ENCODE assay signal across 9 mouse cellular contexts in the genomic region with DNA sequence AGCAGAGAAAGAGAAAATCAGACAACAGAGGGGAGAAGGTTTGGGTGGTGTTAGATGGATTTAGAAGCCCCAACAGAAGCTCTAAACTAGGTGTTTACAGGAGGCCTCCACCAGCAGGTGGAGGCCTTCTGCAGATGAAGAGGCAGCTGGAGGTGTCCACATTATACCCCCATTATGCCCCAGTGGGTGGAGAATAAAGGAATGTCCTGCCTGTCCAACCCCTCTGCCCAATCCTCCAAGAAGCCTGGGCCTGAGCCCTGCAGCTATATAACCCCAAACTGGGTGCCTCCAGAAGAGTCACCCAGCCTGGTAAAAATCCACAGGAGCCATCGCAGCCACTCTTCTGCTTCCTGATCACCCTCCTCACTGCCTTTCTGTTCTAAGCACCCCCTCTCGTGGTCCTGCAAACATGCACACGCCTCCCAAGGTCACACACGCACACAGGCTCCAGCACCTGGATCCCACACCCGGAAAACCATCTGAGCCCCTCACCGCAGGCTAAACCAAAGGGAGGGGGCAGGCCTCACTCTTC. TPM values are rescaled to one million over a fixed set of nuclear protein-coding genes. Genes with fewer than 3 reads are reported as not detected.
DNase-seq lines count a peak whose midpoint lies in the region; ATAC-seq and TF ChIP-seq lines count a peak whose summit lies in the region.
"Had no signal": no experiment of that assay in that cellular context is flagged by ENCODE, and none has a peak within 500 bp of the region (broad histone marks: within the 10 kb centered on the region; RNA-seq: fewer than 3 reads in every experiment).

No protein-coding gene starts in this region.

- WGBS in embryonic facial prominence, embryonic 12.5 days, result 9% methylated on average over 6 of the region's 6 CpGs
- WGBS in hindbrain, postnatal 0 days, result 9% methylated on average over 6 of the region's 6 CpGs
- WGBS in stomach, embryonic 15.5 days, result 8% methylated on average over 6 of the region's 6 CpGs

- no peak for ATAC-seq in megakaryocyte, adult 5-6 weeks (ENCODE audit: poor library complexity, severe bottlenecking)
- peak; percentile 31; the same call in 1 of the 2 replicates for ATAC-seq in embryonic facial prominence, embryonic 12.5 days (ENCODE audit: insufficient number of reproducible peaks, insufficient read depth, low FRiP score, low TSS enrichment)
- no peak; the same call in 1 of the 2 replicates for ATAC-seq in hindbrain, postnatal 0 days
- ATAC-seq in stomach, embryonic 15.5 days (ENCODE audit: insufficient read depth, low FRiP score, low read depth), result no peak
- ATAC-seq in granulocyte monocyte progenitor cell, adult 5-6 weeks (replicated peaks; ENCODE audit: poor library complexity, severe bottlenecking), result no peak

- H3K9me3 ChIP-seq in megakaryocyte, embryonic 14.5 days, result no peaks in the 10 kb centered on the region
- H3K9me3 ChIP-seq in embryonic facial prominence, embryonic 12.5 days, result no peaks in the 10 kb centered on the region
- H3K9me3 ChIP-seq in hindbrain, postnatal 0 days (ENCODE audit: low read length), result no peaks in the 10 kb centered on the region
- H3K9me3 ChIP-seq in stomach, embryonic 15.5 days, result no peaks in the 10 kb centered on the region

- peaks cover 67% of the 10 kb centered on the region for H3K27me3 ChIP-seq in megakaryocyte, embryonic 14.5 days (replicated peaks)
- H3K27me3 ChIP-seq in embryonic facial prominence, embryonic 12.5 days, result peaks cover 27% of the 10 kb centered on the region
- no peaks in the 10 kb centered on the region for H3K27me3 ChIP-seq in hindbrain, postnatal 0 days (ENCODE audit: insufficient read depth, low read length)
- H3K27me3 ChIP-seq in stomach, embryonic 15.5 days (replicated peaks), result peaks cover 11% of the 10 kb centered on the region; the same call in 1 of the 2 replicates

- peak overlapping the region; percentile 64; the same call in 1 of the 2 replicates for H3K9ac ChIP-seq in embryonic facial prominence, embryonic 12.5 days
- H3K9ac ChIP-seq in hindbrain, postnatal 0 days (replicated peaks; ENCODE audit: low read length), result peak overlapping the region; percentile 96
- no peak overlapping the region for H3K9ac ChIP-seq in stomach, embryonic 15.5 days

- H3K36me3 ChIP-seq in megakaryocyte, embryonic 14.5 days (replicated peaks; ENCODE audit: low read length), result no peaks in the 10 kb centered on the region
- no peaks in the 10 kb centered on the region for H3K36me3 ChIP-seq in embryonic facial prominence, embryonic 12.5 days
- no peaks in the 10 kb centered on the region for H3K36me3 ChIP-seq in hindbrain, postnatal 0 days (ENCODE audit: insufficient read depth, low read length)
- no peaks in the 10 kb centered on the region for H3K36me3 ChIP-seq in stomach, embryonic 15.5 days

- H3K4me2 ChIP-seq in embryonic facial prominence, embryonic 12.5 days (replicated peaks), result peak overlapping the region; percentile 77
- H3K4me2 ChIP-seq in hindbrain, postnatal 0 days (ENCODE audit: low read depth, low read length), result peak overlapping the region; percentile 81
- H3K4me2 ChIP-seq in stomach, embryonic 15.5 days, result peak overlapping the region; percentile 97

- peaks cover 11% of the 10 kb centered on the region for H3K4me1 ChIP-seq in megakaryocyte, embryonic 14.5 days
- peaks cover 14% of the 10 kb centered on the region for H3K4me1 ChIP-seq in embryonic facial prominence, embryonic 12.5 days
- peaks cover 4% of the 10 kb centered on the region; the same call in 1 of the 2 replicates for H3K4me1 ChIP-seq in hindbrain, postnatal 0 days (ENCODE audit: insufficient read depth, low read length)
- H3K4me1 ChIP-seq in stomach, embryonic 15.5 days, result peaks cover 8% of the 10 kb centered on the region

- peak; percentile 34; the same call in 1 of the 2 replicates for TF ChIP-seq CTCF in hindbrain, postnatal 0 days (IDR thresholded peaks at IDR 0.05; ENCODE audit: low read depth)

- peak; percentile 44 for DNase-seq in hindbrain, postnatal 0 days (ENCODE audit: low spot score)
- no peak for DNase-seq in lung, postnatal 10 days
- DNase-seq: heart, postnatal 4 days had no signal

- peak overlapping the region; percentile 7 for H3K4me3 ChIP-seq in megakaryocyte, embryonic 14.5 days (replicated peaks)
- H3K4me3 ChIP-seq in embryonic facial prominence, embryonic 12.5 days, result peak overlapping the region; percentile 64; the same call in 1 of the 2 replicates
- peak overlapping the region; percentile 91 for H3K4me3 ChIP-seq in hindbrain, postnatal 0 days (ENCODE audit: low read length)
- peak overlapping the region; percentile 66; the same call in 1 of the 2 replicates for H3K4me3 ChIP-seq in stomach, embryonic 15.5 days (replicated peaks)

- no peak overlapping the region for H3K27ac ChIP-seq in embryonic facial prominence, embryonic 12.5 days
- H3K27ac ChIP-seq in hindbrain, postnatal 0 days, result peak overlapping the region; percentile 90
- H3K27ac ChIP-seq in stomach, embryonic 15.5 days, result no peak overlapping the region

RNA-seq across cellular contexts. Expression of a gene that starts 1.2 kb away (rescaled TPM):
- polyA plus RNA-seq in megakaryocyte, embryonic 14.5 days (2012; ENCODE audit: insufficient read depth, low replicate concordance), result not detected in 2 replicates
- total RNA-seq in megakaryocyte, adult 5-6 weeks (2015), result not detected in 2 replicates
- not detected in 2 replicates for total RNA-seq in megakaryocyte, adult 5-6 weeks (2017)
- 0.82 and 0.83 TPM in 2 replicates for polyA plus RNA-seq in embryonic facial prominence, embryonic 12.5 days (2016; fragmentation: Nextera tagmentation; extraction: Ambion mirVana)
- total RNA-seq in hindbrain, postnatal 0 days (2014; rRNA removed), result 60.1 and 62.4 TPM in 2 replicates
- 10.5 TPM in 2 replicates for polyA plus RNA-seq in hindbrain, postnatal 0 days (2015; fragmentation: Nextera tagmentation; extraction: Ambion mirVana)
- polyA plus RNA-seq in stomach, embryonic 15.5 days (2015; fragmentation: Nextera tagmentation; extraction: Ambion mirVana), result 0.21 and 0.31 TPM in 2 replicates
- not detected in 2 replicates for total RNA-seq in granulocyte monocyte progenitor cell, adult 5-6 weeks (2014; fragmentation: Nextera tagmentation)
- not detected in 2 replicates for total RNA-seq in granulocyte monocyte progenitor cell, adult 5-6 weeks (2017)
- total RNA-seq: heart, postnatal 4 days had no signal

RNA-seq across cellular contexts. Expression of a gene that starts 11.8 kb away (rescaled TPM):
- polyA plus RNA-seq in megakaryocyte, embryonic 14.5 days (2012; ENCODE audit: insufficient read depth, low replicate concordance), result 0.12 TPM in 1 of 2 replicates, not detected in the other
- total RNA-seq in megakaryocyte, adult 5-6 weeks (2015), result not detected in 2 replicates
- not detected in 2 replicates for total RNA-seq in megakaryocyte, adult 5-6 weeks (2017)
- not detected in 2 replicates for polyA plus RNA-seq in embryonic facial prominence, embryonic 12.5 days (2016; fragmentation: Nextera tagmentation; extraction: Ambion mirVana)
- total RNA-seq in hindbrain, postnatal 0 days (2014; rRNA removed), result 0.37 TPM in 1 of 2 replicates, not detected in the other
- polyA plus RNA-seq in hindbrain, postnatal 0 days (2015; fragmentation: Nextera tagmentation; extraction: Ambion mirVana), result 0.10 and 0.30 TPM in 2 replicates
- polyA plus RNA-seq in stomach, embryonic 15.5 days (2015; fragmentation: Nextera tagmentation; extraction: Ambion mirVana), result not detected in 2 replicates
- not detected in 2 replicates for total RNA-seq in granulocyte monocyte progenitor cell, adult 5-6 weeks (2014; fragmentation: Nextera tagmentation)
- not detected in 2 replicates for total RNA-seq in granulocyte monocyte progenitor cell, adult 5-6 weeks (2017)
- total RNA-seq: heart, postnatal 4 days had no signal
- polyA plus RNA-seq: lung, embryonic 16.5 days had no signal

RNA-seq across cellular contexts. Expression of a gene that starts 49.9 kb away (rescaled TPM):
- polyA plus RNA-seq in megakaryocyte, embryonic 14.5 days (2012; ENCODE audit: insufficient read depth, low replicate concordance), result 18.8 TPM in 1 of 2 replicates, not detected in the other
- 24.3 and 26.6 TPM in 2 replicates for total RNA-seq in megakaryocyte, adult 5-6 weeks (2015)
- 7.2 and 8.7 TPM in 2 replicates for total RNA-seq in megakaryocyte, adult 5-6 weeks (2017)
- polyA plus RNA-seq in embryonic facial prominence, embryonic 12.5 days (2016; fragmentation: Nextera tagmentation; extraction: Ambion mirVana), result 29.5 and 33.5 TPM in 2 replicates
- total RNA-seq in hindbrain, postnatal 0 days (2014; rRNA removed), result 21.1 and 24.7 TPM in 2 replicates
- 31.5 and 35.2 TPM in 2 replicates for polyA plus RNA-seq in hindbrain, postnatal 0 days (2015; fragmentation: Nextera tagmentation; extraction: Ambion mirVana)
- polyA plus RNA-seq in stomach, embryonic 15.5 days (2015; fragmentation: Nextera tagmentation; extraction: Ambion mirVana), result 38.4 and 41.4 TPM in 2 replicates
- total RNA-seq in granulocyte monocyte progenitor cell, adult 5-6 weeks (2014; fragmentation: Nextera tagmentation), result 26.8 and 31.7 TPM in 2 replicates
- 10.2 and 16.8 TPM in 2 replicates for total RNA-seq in granulocyte monocyte progenitor cell, adult 5-6 weeks (2017)

RNA-seq across cellular contexts. Expression of a gene that starts 50.3 kb away (rescaled TPM):
- polyA plus RNA-seq in megakaryocyte, embryonic 14.5 days (2012; ENCODE audit: insufficient read depth, low replicate concordance), result 5.2 and 36.0 TPM in 2 replicates
- total RNA-seq in megakaryocyte, adult 5-6 weeks (2015), result 172 and 178 TPM in 2 replicates
- total RNA-seq in megakaryocyte, adult 5-6 weeks (2017), result 167 and 192 TPM in 2 replicates
- 525 and 526 TPM in 2 replicates for polyA plus RNA-seq in embryonic facial prominence, embryonic 12.5 days (2016; fragmentation: Nextera tagmentation; extraction: Ambion mirVana)
- 169 and 174 TPM in 2 replicates for total RNA-seq in hindbrain, postnatal 0 days (2014; rRNA removed)
- 463 and 487 TPM in 2 replicates for polyA plus RNA-seq in hindbrain, postnatal 0 days (2015; fragmentation: Nextera tagmentation; extraction: Ambion mirVana)
- polyA plus RNA-seq in stomach, embryonic 15.5 days (2015; fragmentation: Nextera tagmentation; extraction: Ambion mirVana), result 433 and 479 TPM in 2 replicates
- 218 and 263 TPM in 2 replicates for total RNA-seq in granulocyte monocyte progenitor cell, adult 5-6 weeks (2014; fragmentation: Nextera tagmentation)
- total RNA-seq in granulocyte monocyte progenitor cell, adult 5-6 weeks (2017), result 327 and 340 TPM in 2 replicates

Comparison
In these comparisons a context has a peak if more than half of its experiments do, and no peak if none do; other contexts are left out.
1. H3K4me3 ChIP-seq: peak in every context shown above with its lines; median percentile 91 in hindbrain, postnatal 0 days; 66 in stomach, embryonic 15.5 days; 64 in embryonic facial prominence, embryonic 12.5 days; 7 in megakaryocyte, embryonic 14.5 days.